Mouse (Mus musculus) cerebellum, adult (tissue): ENCODE measurements at regions not wholly inside any gene's neighbourhood (a gene's known extent, or its start where the extent isn't known, plus 50 kb on each side); places are given as distances from the start of the nearest gene placed in this dataset.

Source experiments
- ATAC-seq: cut with Nextera tagmentation; 2 replicates; pipeline ENCODE4 v1.9.2; 2017; ENCODE audit warnings: mild to moderate bottlenecking, moderate library complexity, mixed read lengths; ENCODE audit not compliant: insufficient number of reproducible peaks, low FRiP score, low TSS enrichment

- no peak for ATAC-seq
Measured at GRCm38 (mm10) chr3:137086896-137087295, 254.0 kb upstream of the Emcn start.

DNA sequence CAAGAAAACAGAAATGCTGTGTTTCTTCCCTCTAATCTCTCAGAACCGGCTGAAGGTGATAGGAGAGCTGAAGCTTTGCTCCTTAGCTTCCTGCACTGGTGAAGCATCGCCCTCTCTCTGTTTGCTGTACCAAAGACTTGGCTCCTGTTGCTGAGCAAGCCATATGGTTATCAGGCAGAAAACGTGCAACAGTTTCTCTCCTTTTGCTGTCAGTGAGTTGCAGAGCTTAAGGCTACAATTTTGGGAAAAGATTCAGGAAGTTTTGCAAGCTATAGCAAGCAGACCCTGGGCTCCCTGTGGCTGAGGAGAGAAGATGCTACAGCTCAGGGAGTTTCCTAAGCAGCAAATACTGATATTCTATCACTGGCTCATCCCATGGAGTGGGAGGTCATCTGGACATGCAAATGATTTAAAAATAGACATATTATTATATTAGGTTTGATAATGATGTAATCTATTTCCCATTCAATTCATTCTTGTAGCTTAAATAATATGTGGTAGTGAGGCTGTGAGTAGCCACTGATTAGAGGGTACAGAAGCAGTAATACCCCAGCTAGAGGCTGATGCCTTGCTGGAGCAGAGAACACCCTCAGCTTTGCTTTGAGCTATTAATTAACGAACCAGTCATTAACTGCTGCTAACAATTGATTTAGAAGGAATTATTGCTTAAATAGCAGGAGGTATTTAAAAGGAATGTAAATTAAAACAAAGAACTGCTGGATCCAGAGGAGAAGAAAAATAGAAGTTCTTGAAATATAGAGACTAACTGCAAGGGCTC, 240.1 kb upstream of the Emcn start:
- ATAC-seq, result peak; percentile 92

DNA sequence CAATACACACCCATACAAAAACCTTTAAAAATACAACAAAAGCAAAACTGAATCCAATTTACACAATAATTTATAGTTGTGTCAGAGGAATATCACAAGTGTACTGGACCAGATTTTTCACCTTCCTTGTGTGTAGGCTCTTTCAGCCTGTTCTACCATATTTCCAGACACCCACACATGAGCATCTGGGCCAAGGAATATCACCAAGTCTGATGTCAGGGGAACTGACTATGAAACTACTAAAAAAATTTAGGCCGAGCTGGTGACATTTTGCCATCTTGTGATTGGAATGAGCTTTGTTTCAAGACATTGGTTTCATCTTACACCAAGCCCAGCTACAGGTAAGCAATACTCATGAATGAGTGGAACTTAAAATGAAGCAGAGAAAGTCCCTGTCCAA, 234.9 kb upstream of the Emcn start:
- no peak for ATAC-seq

DNA sequence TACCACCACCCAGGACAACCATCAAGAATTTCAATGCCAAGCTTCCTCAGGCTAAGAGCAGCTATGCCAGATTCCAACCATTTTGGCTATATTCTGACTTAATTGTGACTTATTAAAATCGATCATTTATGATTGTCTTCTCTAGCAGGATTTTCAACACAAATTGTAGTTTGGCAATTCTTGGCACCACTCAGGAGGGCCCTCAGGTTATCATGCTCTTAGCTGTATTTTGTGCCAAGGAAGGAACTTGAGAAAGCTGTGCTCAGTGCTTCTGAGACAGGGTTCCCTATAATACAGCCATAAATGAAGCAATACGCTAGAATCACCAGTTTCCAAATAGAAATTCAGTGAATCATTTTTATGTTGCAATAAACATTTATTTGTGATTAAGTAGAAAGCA, 232.7 kb upstream of the Emcn start:
- ATAC-seq, result no peak

DNA sequence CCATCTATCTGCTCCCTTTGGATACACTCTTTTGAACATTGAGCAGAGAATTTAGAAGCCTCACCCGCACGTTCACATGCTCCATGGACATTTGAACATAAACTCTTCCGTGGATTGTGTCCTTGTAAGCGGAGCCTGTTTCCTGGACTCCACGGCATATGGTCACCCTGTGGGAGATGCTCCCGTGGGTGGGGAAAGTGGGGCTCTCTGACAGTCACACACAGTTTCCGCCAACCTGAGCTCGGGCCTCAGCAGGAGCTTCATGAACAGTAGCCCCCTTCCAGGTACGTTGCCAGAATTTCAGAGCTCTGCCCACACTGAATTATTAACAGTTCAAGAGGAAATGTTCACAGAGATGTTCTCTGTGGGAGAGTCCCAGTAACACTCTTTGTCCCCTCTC, 231.1 kb upstream of the Emcn start:
- peak; percentile 86 for ATAC-seq

- peak; percentile 88 for ATAC-seq
Measured at GRCm38 (mm10) chr3:137110485-137110884, 230.4 kb upstream of the Emcn start.

DNA sequence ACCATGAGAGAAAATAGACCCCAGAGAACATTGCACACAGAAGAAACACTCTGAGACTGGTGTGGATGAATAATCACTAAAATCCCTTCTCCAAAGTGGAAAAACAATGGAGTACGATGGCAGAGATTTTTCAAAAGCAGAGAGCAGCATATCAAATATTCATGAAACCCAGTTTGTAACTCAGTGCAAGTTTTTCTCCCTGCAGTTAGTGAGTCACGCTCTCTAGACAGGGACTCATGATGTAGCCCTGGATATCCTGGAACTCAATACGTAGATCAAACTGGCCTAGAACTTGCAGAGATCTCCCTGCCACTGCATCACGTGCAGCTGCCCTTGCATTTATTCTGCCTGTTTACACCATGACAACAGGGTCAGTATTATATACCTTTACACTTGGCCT, 210.9 kb upstream of the Emcn start:
- no peak for ATAC-seq

GRCm38 (mm10) chr3:137142041-137142440, 198.8 kb upstream of the Emcn start:
- no peak for ATAC-seq

DNA sequence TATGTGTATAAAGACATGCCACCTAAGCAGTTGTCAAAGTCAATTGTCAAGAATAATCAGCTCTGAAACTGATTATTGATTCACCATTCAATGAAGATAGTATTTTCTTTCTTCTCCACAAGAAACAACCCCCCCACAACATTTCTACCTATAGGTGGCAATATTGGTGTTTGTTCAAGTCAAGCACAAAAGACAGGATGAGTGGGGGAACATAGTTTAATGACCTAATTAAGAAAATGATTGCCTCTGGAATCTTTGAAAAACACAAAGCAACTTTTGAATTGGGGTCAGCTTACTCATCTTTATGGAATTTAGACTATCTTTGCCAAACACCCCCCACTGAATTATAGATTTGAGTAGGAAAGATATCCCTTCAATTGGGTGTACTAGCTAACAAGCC, 194.8 kb upstream of the Emcn start:
- no peak for ATAC-seq

- no peak for ATAC-seq
Measured at GRCm38 (mm10) chr3:137147405-137147804, 193.5 kb upstream of the Emcn start.

DNA sequence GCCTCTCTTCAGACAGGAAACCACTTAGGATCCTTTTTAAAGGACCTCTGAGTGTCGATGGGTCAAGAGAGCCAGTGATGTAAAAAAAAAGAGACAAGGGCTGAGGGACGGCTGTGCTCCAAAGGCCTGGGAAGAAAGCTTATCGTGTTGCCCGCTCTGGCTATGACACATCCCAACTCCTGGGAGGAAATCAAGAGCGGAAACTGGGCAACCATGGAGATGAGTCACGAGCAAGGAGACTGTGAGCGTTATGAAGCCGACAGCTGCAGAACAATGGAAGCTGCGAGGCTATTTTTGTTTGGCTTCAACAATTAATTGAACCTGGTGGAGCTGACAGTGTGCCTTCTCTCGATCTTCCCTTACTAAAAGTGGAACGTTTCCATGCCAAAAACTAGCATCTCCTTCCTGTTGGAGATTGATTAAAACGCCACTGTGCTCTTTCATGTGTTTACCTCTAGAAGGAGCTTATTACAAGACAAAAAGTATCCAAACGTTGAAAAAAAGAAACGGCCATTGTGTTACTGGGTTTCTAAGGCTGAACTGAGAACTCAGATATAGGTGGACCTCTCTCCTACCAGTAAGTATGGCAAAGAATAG, 190.4 kb upstream of the Emcn start:
- peak; percentile 77 for ATAC-seq

GRCm38 (mm10) chr3:137151431-137151830, 189.4 kb upstream of the Emcn start:
- no peak for ATAC-seq

GRCm38 (mm10) chr3:137153234-137153633, 187.6 kb upstream of the Emcn start:
- ATAC-seq, result no peak

- ATAC-seq, result no peak
Measured at GRCm38 (mm10) chr3:137154200-137155042, 186.4 kb upstream of the Emcn start.

DNA sequence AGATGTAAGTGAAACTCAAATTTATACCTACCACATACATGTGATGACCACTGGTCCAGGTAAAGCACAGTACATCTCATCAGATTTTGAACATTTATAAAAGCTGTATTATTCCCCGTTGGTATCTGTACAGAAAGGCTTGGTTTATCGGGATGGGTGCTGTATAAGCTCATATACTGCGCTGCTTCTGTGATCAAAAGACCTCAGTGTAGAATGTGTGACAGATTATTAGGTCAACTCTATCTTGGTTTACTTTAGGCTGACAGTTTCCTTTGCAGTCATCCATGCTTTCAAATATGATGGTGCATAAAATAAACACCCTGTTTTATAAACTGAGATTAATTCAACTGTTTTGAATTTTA, 185.8 kb upstream of the Emcn start:
- ATAC-seq, result no peak

DNA sequence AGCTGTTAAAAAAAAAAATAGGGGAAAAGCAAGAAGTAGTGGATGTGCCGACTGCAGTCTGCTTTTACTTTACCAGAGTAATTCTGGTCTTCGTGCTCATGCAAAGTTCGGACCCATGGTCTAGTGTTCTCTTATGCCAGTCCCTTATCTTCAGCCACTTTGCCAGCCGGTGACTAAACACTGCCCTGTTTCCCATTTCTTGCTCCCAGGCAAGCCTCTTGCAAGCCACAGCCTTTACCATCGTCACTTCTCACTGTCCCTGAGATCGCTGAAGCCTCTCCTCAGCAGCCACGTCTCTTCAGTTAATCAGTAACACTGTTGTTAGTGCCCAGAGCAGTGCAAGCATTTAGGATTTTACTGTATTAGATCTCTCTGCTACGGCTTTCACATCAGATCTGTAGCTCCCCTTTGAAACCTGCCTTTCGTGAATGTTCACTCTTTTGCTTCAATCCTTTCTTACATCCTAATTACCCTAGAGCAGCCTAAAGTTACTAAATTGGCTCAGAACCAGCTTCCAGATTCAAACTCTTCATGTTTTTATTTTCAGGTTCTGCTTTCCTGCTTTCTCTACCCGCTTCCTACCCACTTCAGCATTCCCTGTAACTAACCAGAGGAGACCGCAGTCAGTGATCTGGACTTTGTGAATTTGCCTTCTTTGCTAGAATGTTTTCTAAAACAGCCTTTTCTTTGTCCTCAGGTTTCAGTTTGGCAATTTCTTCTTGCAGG, 184.5 kb upstream of the Emcn start:
- no peak for ATAC-seq

DNA sequence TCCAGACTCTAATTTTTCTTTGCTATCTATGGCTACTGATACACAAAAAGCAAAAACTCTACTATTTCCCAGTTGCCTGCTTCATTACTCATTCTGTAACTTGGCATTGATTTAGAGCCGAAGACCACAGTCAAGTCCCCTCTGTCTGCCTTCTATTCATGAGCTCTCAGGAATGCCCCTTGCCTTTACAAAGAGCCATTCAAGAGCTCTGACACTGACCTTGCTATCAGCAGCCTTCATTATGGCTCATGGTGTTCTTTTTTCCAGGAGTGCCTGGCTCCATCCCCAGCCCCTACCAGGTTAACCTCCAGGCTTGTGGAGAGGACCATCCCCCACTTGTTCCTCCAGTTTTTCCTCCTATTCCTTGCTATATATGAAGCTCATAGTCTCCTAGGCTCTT, 151.8 kb upstream of the Emcn start:
- ATAC-seq, result no peak

- no peak for ATAC-seq
Measured at GRCm38 (mm10) chr3:137190489-137190888, 150.4 kb upstream of the Emcn start.

DNA sequence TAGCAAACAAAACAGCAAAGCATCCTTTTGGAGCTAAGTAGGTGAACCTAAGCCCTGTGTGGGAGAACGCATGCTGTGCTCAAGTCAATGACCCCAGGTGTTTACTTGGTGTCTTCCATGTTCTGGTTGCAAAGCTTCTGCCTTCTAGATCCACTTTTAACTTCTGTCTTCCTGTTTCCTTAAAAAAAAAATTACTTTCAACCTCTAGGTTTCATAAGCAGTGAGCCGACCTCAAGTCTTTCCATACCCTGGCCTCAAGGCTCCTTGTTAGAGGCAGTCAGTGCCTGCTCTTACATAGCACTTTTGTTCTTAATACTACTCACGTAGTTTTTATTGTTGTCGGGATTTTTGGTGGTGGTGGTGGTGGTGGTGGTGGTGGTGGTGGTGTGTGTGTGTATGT, 149.9 kb upstream of the Emcn start:
- no peak for ATAC-seq

DNA sequence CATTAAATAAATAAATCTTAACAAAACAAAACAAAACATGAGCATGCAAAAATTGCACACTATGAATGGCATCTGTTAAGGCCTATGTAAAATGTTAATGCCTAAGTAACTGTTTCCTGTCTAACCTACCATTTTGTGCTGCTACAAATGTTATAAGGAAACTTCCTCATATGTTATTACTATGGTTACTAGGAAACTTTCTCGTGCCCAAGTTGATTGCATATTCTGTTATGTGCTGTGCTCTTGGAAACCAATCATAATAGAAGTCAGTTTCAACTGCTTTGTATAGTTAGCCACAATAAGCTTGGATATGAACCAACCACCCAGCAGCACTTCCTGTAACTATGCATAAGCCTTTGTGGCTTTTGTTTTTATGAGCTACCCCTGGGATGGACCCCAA, 147.0 kb upstream of the Emcn start:
- no peak for ATAC-seq

GRCm38 (mm10) chr3:137211667-137212066, 129.2 kb upstream of the Emcn start:
- peak; percentile 56 for ATAC-seq
